Comparison of ENCODE assay signal across 17 mouse cellular contexts in the genomic region with DNA sequence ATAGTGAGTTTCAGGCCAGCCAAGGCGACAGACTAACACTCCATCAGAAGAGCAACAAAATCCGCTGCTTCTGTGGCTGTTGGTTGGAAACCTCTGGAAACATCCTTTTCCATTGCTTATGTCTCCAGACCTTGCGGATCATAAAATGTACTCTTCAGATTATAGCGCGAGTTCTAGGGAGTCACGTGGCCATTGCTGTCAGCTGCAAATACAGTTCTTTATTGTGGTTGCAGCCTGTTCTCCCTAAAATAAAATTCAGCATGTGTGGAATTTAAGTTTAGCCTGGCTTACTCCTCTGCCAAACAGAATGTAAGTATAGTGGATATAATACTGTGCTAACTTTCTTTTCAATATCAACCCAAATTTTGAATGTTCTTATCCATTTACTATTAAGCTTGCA.
A peak's percentile ranks its signal among the peaks of the same experiment; 100 is the strongest.
DNase-seq lines count a peak whose midpoint lies in the region.
"Had no signal": no experiment of that assay in that cellular context is flagged by ENCODE, and none has a peak within 500 bp of the region (broad histone marks: within the 10 kb centered on the region; RNA-seq: fewer than 3 reads in every experiment).

No protein-coding gene starts in this region.

- peak; percentile 27 to 50 for DNase-seq in frontal cortex, adult 2 months (ENCODE audit: extremely low spot score in 1 of 2, low spot score in 1 of 2)
- no peak for DNase-seq in frontal cortex, postnatal 25 days (ENCODE audit: low spot score in 2 of 2)
- peak; percentile 18 to 38 for DNase-seq in left cerebral cortex, postnatal 36 days (ENCODE audit: low spot score in 2 of 2)
- DNase-seq in left cerebral cortex, postnatal 4 days = no peak
- peak; percentile 49 for DNase-seq in brain, adult 2 months (ENCODE audit: low read depth, low spot score)
- peak; percentile 58 for DNase-seq in telencephalon, adult 2 months (ENCODE audit: low read depth, low spot score)
- DNase-seq: adrenal gland, adult 2 months; adrenal gland, postnatal 14 days; cerebellum, adult 11-12 months; cerebellum, adult 8-10 months; cerebellum, postnatal 10 days; cerebellum, postnatal 36 days; embryo, embryonic 11 days; gastrocnemius, postnatal 25 days; heart, adult 18-20 months; heart, postnatal 10 days; heart, postnatal 36 days had no signal

- intact Hi-C loops in left cerebral cortex, postnatal 36 days (cut with DNase I) = no loop called here
- intact Hi-C loops in left cerebral cortex, postnatal 4 days (cut with DNase I) = no loop called here

Comparison
In these comparisons a context has a peak if more than half of its experiments do, and no peak if none do; other contexts are left out.
1. DNase-seq: peak in frontal cortex, adult 2 months (2 of 2), left cerebral cortex, postnatal 36 days (2 of 2), brain, adult 2 months (single experiment) and telencephalon, adult 2 months (single experiment); none in frontal cortex, postnatal 25 days (0 of 2) and left cerebral cortex, postnatal 4 days (single experiment).